Mouse (Mus musculus) neural tube, embryonic 14.5 days (tissue): ENCODE data around the gene Cnnm1. TPM values are rescaled to one million over a fixed set of nuclear protein-coding genes. Genes with fewer than 3 reads are reported as not detected.
"Not testable (repeated sequence)": the region's sequence is repeated elsewhere in the genome, so short reads cannot be mapped to it uniquely, and the experiment has no call there.

Source experiments
- ATAC-seq: fragments of 200-750 bp; cut with Nextera tagmentation; 2 replicates; pipeline ENCODE4 v1.8.0; 2017; ENCODE audit warnings: low read depth, mild to moderate bottlenecking, moderate TSS enrichment, moderate library complexity
- H3K27ac ChIP-seq: fragments of 300-500 bp; sonication (generic); 2 replicates; pipeline ENCODE4 v1.5.1; 2014; ENCODE audit warnings: low read depth, mild to moderate bottlenecking, control low read depth, low read length, moderate library complexity, mixed read lengths
- H3K27me3 ChIP-seq: fragments of 300-500 bp; sonication (generic); 2 replicates; pipeline ENCODE4 v1.6.1; 2014; ENCODE audit warnings: low read length; ENCODE audit not compliant: control insufficient read depth, insufficient read depth
- H3K36me3 ChIP-seq: fragments of 300-500 bp; sonication (generic); 2 replicates; pipeline ENCODE4 v1.6.1; 2014; ENCODE audit warnings: low read length, mixed read lengths; ENCODE audit not compliant: control insufficient read depth, insufficient read depth
- H3K4me1 ChIP-seq: fragments of 300-500 bp; sonication (generic); 2 replicates; pipeline ENCODE4 v1.6.1; 2014; ENCODE audit warnings: low read length; ENCODE audit not compliant: control insufficient read depth, insufficient read depth
- H3K4me2 ChIP-seq: fragments of 300-500 bp; sonication (generic); 2 replicates; pipeline ENCODE4 v1.6.1; 2014; ENCODE audit warnings: mild to moderate bottlenecking, low read depth, low read length, control low read depth
- H3K4me3 ChIP-seq: fragments of 300-500 bp; sonication (generic); 2 replicates; pipeline ENCODE4 v1.5.1; 2014; ENCODE audit warnings: low read depth, low read length, control low read depth, mixed read lengths
- H3K9ac ChIP-seq: fragments of 300-500 bp; sonication (generic); replicated peaks from 2 replicates; pipeline ENCODE4 v1.6.1; 2014; ENCODE audit warnings: low read depth, mild to moderate bottlenecking, control low read depth, low read length, mixed read lengths
- H3K9me3 ChIP-seq: fragments of 300-500 bp; sonication (generic); 2 replicates; pipeline ENCODE4 v1.6.1; 2016; ENCODE audit warnings: low read length; ENCODE audit not compliant: control insufficient read depth
- WGBS: fragments of 180-500 bp; shearing (Covaris S2); extraction: QIAGEN DNeasy Blood & Tissue Kit; methylation state at CpG from one replicate; pipeline ENCODE4 v1.1.7; 2014; 5-methylcytosine and 5-hydroxymethylcytosine counted together
- polyA plus RNA-seq: library from polyadenylated mRNA; unstranded; fragments of >200 nt; fragmentation: Nextera tagmentation; extraction: Ambion mirVana; gene quantifications from 2 replicates; pipeline ENCODE4 v1.2.1, GENCODE M21; 2014

Cnnm1 gene
- polyA plus RNA-seq, 1 experiment from 2014 or later: 7.4 TPM

DNA sequence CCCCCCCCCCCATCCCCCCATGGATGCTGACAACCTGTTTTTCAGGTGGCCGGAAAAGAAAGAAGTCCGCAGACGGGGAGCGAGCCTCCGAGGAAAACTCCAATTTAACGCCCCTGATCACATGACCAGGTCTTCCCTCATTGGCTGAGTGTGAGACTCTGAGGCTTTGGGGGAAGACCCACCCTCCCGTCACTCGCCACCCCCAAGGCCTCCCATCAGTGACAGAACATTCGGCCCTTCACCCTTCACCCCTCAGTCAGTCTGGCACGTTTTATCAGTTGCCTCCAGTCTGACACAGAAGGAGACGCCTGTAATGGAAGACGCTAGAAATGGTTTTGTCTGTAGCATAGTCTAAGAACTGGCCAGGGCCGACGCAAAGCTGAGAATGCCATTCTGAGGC lies 54.7 kb downstream of the Cnnm1 start:
- Histone ChIP-seq H3K9me3 (no peaks in the 10 kb centered on the region), H3K9ac (no peak overlapping the region), H3K4me1 (0 out of 2 replicates have a peak, but pooled peaks cover 2% of the 10 kb centered on the region), H3K27ac (no peak overlapping the region), H3K4me3 (no peak overlapping the region), H3K36me3 (peaks cover 3% of the 10 kb centered on the region; the same call in 1 of the 2 replicates), H3K4me2 (peak overlapping the region; percentile 45), H3K27me3 (no peaks in the 10 kb centered on the region)
- 21% methylated on average over 14 of the region's 14 CpGs for WGBS
- ATAC-seq: no peak; the same call in 1 of the 2 replicates

- WGBS: 22% methylated on average over 5 of the region's 5 CpGs
- no peak overlapping the region for H3K4me3 ChIP-seq
- H3K27me3 ChIP-seq: no peaks in the 10 kb centered on the region
- no peak overlapping the region for H3K4me2 ChIP-seq
- peaks cover 8% of the 10 kb centered on the region for H3K36me3 ChIP-seq
- 0 out of 2 replicates have a peak, but pooled peaks cover 2% of the 10 kb centered on the region for H3K4me1 ChIP-seq
- no peak overlapping the region for H3K27ac ChIP-seq
- no peak overlapping the region for H3K9ac ChIP-seq
- H3K9me3 ChIP-seq: no peaks in the 10 kb centered on the region
- no peak for ATAC-seq
Observed at GRCm38 (mm10) chr19:43495846-43496245, 55.6 kb downstream of the Cnnm1 start.

DNA sequence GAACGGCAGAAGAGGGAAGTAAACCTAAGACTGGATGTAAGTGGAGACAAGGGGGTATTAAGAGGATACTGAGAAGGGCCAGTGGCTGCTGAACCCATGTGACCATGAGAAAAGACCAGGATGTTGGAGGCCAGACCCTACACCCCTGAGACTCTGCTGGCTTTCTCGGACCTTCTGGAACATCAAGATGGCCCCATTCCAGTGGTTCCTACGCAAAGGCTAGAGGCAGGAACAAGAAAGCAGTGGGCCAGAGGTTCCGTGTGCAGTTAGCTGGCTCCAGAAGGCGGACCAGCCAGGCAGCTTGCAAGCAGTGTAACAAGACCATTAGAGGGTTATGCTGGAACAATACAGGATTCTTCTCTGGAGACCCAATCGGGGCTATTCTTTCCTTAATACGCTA lies 57.2 kb downstream of the Cnnm1 start:
- WGBS: 80% methylated on average over 7 of the region's 7 CpGs
- H3K36me3 ChIP-seq: peaks cover 11% of the 10 kb centered on the region
- H3K4me3 ChIP-seq: no peak overlapping the region
- 0 out of 2 replicates have a peak, but pooled peaks cover 2% of the 10 kb centered on the region for H3K4me1 ChIP-seq
- H3K9me3 ChIP-seq: no peaks in the 10 kb centered on the region
- no peak for ATAC-seq
- no peak overlapping the region for H3K9ac ChIP-seq
- H3K27me3 ChIP-seq: no peaks in the 10 kb centered on the region
- no peak overlapping the region for H3K4me2 ChIP-seq
- H3K27ac ChIP-seq: no peak overlapping the region

GRCm38 (mm10) chr19:43498874-43499273 lies 58.6 kb downstream of the Cnnm1 start:
- Histone ChIP-seq H3K4me2 (no peak overlapping the region), H3K9me3 (no peaks in the 10 kb centered on the region), H3K4me3 (no peak overlapping the region), H3K27ac (no peak overlapping the region), H3K9ac (no peak overlapping the region), H3K27me3 (no peaks in the 10 kb centered on the region), H3K4me1 (0 out of 2 replicates have a peak, but pooled peaks cover 2% of the 10 kb centered on the region), H3K36me3 (peaks cover 19% of the 10 kb centered on the region)
- no peak for ATAC-seq
- WGBS: 91% methylated on average over 7 of the region's 7 CpGs

DNA sequence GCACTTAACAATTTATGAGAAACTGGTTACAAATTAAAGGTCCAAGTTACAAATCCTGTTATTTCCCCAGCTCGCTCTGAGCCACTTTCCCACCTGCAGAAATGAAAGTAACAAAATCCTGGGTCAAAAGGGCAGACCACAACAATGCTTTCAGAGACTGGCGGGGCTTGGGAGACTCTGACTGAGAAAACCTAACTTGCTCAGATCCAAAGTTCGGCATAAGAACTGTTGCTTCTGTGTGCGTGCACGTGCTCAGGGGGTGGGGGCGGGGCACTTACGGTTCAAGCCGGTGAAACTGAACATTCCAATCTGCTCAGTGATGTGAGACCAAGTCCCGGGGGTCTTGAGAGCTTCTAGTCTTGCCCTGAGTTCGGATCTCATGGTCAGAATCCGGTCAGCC lies 62.4 kb downstream of the Cnnm1 start:
- Histone ChIP-seq H3K27me3 (no peaks in the 10 kb centered on the region), H3K4me2 (no peak overlapping the region), H3K4me3 (no peak overlapping the region), H3K27ac (no peak overlapping the region), H3K9me3 (no peaks in the 10 kb centered on the region), H3K4me1 (no peaks in the 10 kb centered on the region), H3K36me3 (peaks cover 33% of the 10 kb centered on the region), H3K9ac (no peak overlapping the region)
- ATAC-seq: no peak
- 89% methylated on average over 11 of the region's 11 CpGs for WGBS

GRCm38 (mm10) chr19:43503593-43503992 lies 63.4 kb downstream of the Cnnm1 start:
- not testable (repeated sequence) for H3K9me3 ChIP-seq, H3K27ac ChIP-seq, H3K4me3 ChIP-seq, ATAC-seq, H3K9ac ChIP-seq, H3K4me1 ChIP-seq, H3K27me3 ChIP-seq, H3K4me2 ChIP-seq
- peaks cover 33% of the 10 kb centered on the region for H3K36me3 ChIP-seq
- 95% methylated on average over 8 of the region's 9 CpGs for WGBS

- no peaks in the 10 kb centered on the region for H3K4me1 ChIP-seq
- no peak for ATAC-seq
- no peak overlapping the region for H3K4me3 ChIP-seq
- no peak overlapping the region for H3K4me2 ChIP-seq
- no peak overlapping the region for H3K27ac ChIP-seq
- 95% methylated on average over 12 of the region's 12 CpGs for WGBS
- no peaks in the 10 kb centered on the region for H3K9me3 ChIP-seq
- H3K9ac ChIP-seq: no peak overlapping the region
- H3K27me3 ChIP-seq: no peaks in the 10 kb centered on the region
- peaks cover 25% of the 10 kb centered on the region; the same call in 1 of the 2 replicates for H3K36me3 ChIP-seq
Observed at GRCm38 (mm10) chr19:43505441-43505840, 65.2 kb downstream of the Cnnm1 start.

- Histone ChIP-seq H3K9ac (no peak overlapping the region), H3K27me3 (no peaks in the 10 kb centered on the region), H3K4me3 (no peak overlapping the region), H3K9me3 (no peaks in the 10 kb centered on the region), H3K27ac (no peak overlapping the region), H3K36me3 (peaks cover 10% of the 10 kb centered on the region; the same call in 1 of the 2 replicates), H3K4me2 (no peak overlapping the region), H3K4me1 (no peaks in the 10 kb centered on the region)
- WGBS: 97% methylated on average over 14 of the region's 14 CpGs
- no peak for ATAC-seq
Observed at GRCm38 (mm10) chr19:43510436-43511220, 70.4 kb downstream of the Cnnm1 start.
